Mouse (Mus musculus): ENCODE measurements at regions not wholly inside any gene's neighbourhood (a gene's known extent, or its start where the extent isn't known, plus 50 kb on each side); places are given as distances from the start of the nearest gene placed in this dataset.

DNA sequence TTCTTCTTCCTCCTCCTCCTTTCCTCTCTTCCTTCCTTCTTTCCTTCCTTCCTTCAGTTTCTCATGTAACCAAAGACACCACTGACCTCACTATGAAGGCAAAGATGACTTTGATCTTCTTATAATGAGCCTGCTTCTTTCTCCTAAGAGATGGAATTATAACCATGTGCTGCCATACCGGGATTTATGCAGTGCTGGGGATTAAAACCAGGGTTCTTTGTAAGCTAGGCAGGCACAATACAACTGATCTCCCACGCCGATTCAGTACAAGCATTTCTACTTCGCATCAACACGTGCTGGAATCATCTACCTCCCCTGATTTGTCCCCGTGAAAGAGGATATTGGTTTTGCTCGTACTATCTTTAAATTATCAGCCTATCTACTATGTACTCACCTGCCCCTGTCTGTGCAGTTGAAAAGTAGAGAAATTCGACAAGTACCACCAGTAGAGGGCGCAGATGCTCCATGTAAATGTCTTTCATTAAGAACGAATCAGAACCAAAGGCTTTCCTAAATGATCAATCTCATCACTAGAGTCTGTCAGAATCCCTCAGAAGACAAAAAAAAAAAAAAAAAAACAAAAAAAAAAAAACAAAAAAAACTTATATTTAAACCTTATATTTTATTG is 1164.5 kb upstream of the Celf2 start:
- TF ChIP-seq POLR2A (IDR thresholded peaks at IDR 0.05; ENCODE audit: extremely low read depth, insufficient read depth, low read length) (no peak), CTCF (IDR thresholded peaks at IDR 0.05; ENCODE audit: low read depth, low read length) (peak; percentile 40)

Measured in liver, adult 2 months (tissue).